Comparison of ENCODE assay signal across 7 mouse cellular contexts in the genomic region with DNA sequence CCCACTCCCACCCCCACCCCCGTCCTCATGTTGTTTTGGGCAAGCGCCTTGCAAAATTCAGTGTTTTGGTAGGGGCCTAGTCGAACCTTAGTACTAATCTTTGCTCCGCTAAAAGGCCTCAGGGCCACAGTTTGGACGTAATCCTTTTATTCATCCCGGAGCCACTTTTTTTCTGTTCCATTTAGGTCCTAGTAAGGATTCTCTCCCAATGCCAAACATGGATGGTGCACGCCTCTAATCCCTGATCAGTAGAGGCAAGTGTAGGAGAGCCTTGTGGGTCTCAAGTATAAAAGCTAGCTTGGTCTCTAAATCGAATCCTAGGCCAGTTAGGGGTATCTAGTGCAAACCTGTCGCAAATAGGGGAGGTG. TPM values are rescaled to one million over a fixed set of nuclear protein-coding genes. Genes with fewer than 3 reads are reported as not detected.
DNase-seq lines count a peak whose midpoint lies in the region; ATAC-seq and TF ChIP-seq lines count a peak whose summit lies in the region.

No protein-coding gene starts in this region.

- peak overlapping the region; percentile 79 for H3K4me3 ChIP-seq in lung, embryonic 14.5 days (ENCODE audit: low read depth, low read length)
- peak overlapping the region; percentile 79 for H3K4me3 ChIP-seq in embryonic facial prominence, embryonic 10.5 days
- H3K4me3 ChIP-seq in heart, embryonic 16.5 days (ENCODE audit: low read length) = peak overlapping the region; percentile 71

- peak; percentile 0; the same call in 1 of the 2 replicates for ATAC-seq in lung, embryonic 14.5 days (ENCODE audit: insufficient read depth)
- no peak for ATAC-seq in heart, embryonic 16.5 days (replicated peaks; ENCODE audit: extremely low read depth, insufficient read depth, low FRiP score)

- peak overlapping the region; percentile 99 for H3K27ac ChIP-seq in lung, embryonic 14.5 days (ENCODE audit: low read depth)
- H3K27ac ChIP-seq in embryonic facial prominence, embryonic 10.5 days (replicated peaks) = peak overlapping the region; percentile 99
- peak overlapping the region; percentile 92 for H3K27ac ChIP-seq in heart, embryonic 16.5 days (ENCODE audit: low read length)

- H3K36me3 ChIP-seq in lung, embryonic 14.5 days (ENCODE audit: insufficient read depth) = peaks cover 11% of the 10 kb centered on the region; the same call in 1 of the 2 replicates
- H3K36me3 ChIP-seq in embryonic facial prominence, embryonic 10.5 days (replicated peaks) = peaks cover 16% of the 10 kb centered on the region
- peaks cover 3% of the 10 kb centered on the region; the same call in 1 of the 2 replicates for H3K36me3 ChIP-seq in heart, embryonic 16.5 days (ENCODE audit: control insufficient read depth, insufficient read depth)

- DNase-seq in lung, embryonic 14.5 days = no peak
- DNase-seq in lung, adult 18-20 months = no peak
- DNase-seq in embryonic facial prominence, embryonic 10.5 days (ENCODE audit: low spot score) = no peak
- DNase-seq in lung, postnatal 14 days = peak; percentile 15
- no peak for DNase-seq in retina, postnatal 1 day
- no peak for DNase-seq in layer of hippocampus, adult 8-10 months (ENCODE audit: low spot score in 2 of 2)

- no peaks in the 10 kb centered on the region for H3K9me3 ChIP-seq in lung, embryonic 14.5 days (ENCODE audit: low read depth, low read length)
- no peaks in the 10 kb centered on the region for H3K9me3 ChIP-seq in embryonic facial prominence, embryonic 10.5 days
- no peaks in the 10 kb centered on the region for H3K9me3 ChIP-seq in heart, embryonic 16.5 days (replicated peaks; ENCODE audit: control insufficient read depth, low read length)

- no peak for TF ChIP-seq CTCF in lung, embryonic 14.5 days (IDR thresholded peaks at IDR 0.05; ENCODE audit: low read depth)

- H3K4me2 ChIP-seq in lung, embryonic 14.5 days = peak overlapping the region; percentile 55
- H3K4me2 ChIP-seq in heart, embryonic 16.5 days (ENCODE audit: low read depth, low read length) = peak overlapping the region; percentile 74

- WGBS in lung, embryonic 14.5 days = 2% methylated on average over 9 of the region's 9 CpGs
- 4% methylated on average over 9 of the region's 9 CpGs for WGBS in embryonic facial prominence, embryonic 10.5 days
- 3% methylated on average over 9 of the region's 9 CpGs for WGBS in heart, embryonic 16.5 days

- H3K4me1 ChIP-seq in lung, embryonic 14.5 days (ENCODE audit: insufficient read depth) = peaks cover 4% of the 10 kb centered on the region; the same call in 1 of the 2 replicates
- H3K4me1 ChIP-seq in embryonic facial prominence, embryonic 10.5 days = peaks cover 20% of the 10 kb centered on the region
- peaks cover 19% of the 10 kb centered on the region for H3K4me1 ChIP-seq in heart, embryonic 16.5 days (ENCODE audit: control insufficient read depth, insufficient read depth, low read length)

- peak overlapping the region; percentile 63 for H3K9ac ChIP-seq in lung, embryonic 14.5 days
- H3K9ac ChIP-seq in heart, embryonic 16.5 days (ENCODE audit: low read length) = peak overlapping the region; percentile 80

- no peaks in the 10 kb centered on the region for H3K27me3 ChIP-seq in lung, embryonic 14.5 days (ENCODE audit: insufficient read depth, low read length)
- no peaks in the 10 kb centered on the region for H3K27me3 ChIP-seq in embryonic facial prominence, embryonic 10.5 days (replicated peaks; ENCODE audit: low read depth, poor library complexity, severe bottlenecking)
- H3K27me3 ChIP-seq in heart, embryonic 16.5 days (ENCODE audit: control insufficient read depth, insufficient read depth, low read length) = no peaks in the 10 kb centered on the region

RNA-seq across cellular contexts. Expression of gene Cand1, which starts 0.9 kb away (rescaled TPM):
- polyA plus RNA-seq in lung, embryonic 14.5 days (2014; fragmentation: Nextera tagmentation; extraction: Ambion mirVana) = 102 and 104 TPM in 2 replicates
- polyA plus RNA-seq in embryonic facial prominence, embryonic 10.5 days (2016; fragmentation: Nextera tagmentation; extraction: Ambion mirVana) = 98.7 TPM in 2 replicates
- 34.6 and 37.6 TPM in 2 replicates for polyA plus RNA-seq in heart, embryonic 16.5 days (2015; fragmentation: Nextera tagmentation; extraction: Ambion mirVana)
- total RNA-seq in layer of hippocampus, adult 8-10 months (2022) = 100 to 1,000 TPM; 136 to 168 (median 148) TPM
